Mouse (Mus musculus): Measurements from ENCODE around the gene Slc11a2. TPM values are rescaled to one million over a fixed set of nuclear protein-coding genes. Genes with fewer than 3 reads are reported as not detected.
A peak's percentile ranks its signal among the peaks of the same experiment; 100 is the strongest.

Slc11a2 gene
- polyA plus RNA-seq, 1 experiment = 37.6 TPM

DNA sequence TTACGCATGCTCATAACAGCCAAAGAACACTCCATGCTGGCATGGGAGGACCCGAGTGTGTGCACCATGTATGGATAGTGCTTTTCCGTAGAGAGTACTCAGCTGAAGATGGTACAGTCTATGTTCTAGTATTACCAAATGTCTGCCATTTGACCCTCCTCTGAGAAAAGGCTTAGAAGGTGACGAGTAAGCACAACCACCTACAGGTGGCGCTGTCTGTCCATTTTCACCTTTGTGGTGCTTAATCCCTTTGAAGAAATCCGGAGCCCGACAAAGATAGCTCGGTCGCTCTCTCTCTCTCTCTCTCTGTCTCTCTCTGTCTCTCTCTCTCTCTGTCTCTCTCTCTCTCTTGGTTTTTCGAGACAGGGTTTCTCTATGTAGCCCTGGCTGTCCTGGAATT lies 33.2 kb upstream of the Slc11a2 start:
- peak; percentile 64; the same call in 1 of the 2 replicates for TF ChIP-seq CTCF (IDR thresholded peaks at IDR 0.05; ENCODE audit: borderline replicate concordance, extremely low read depth, insufficient read depth, insufficient read length)
- no peak for TF ChIP-seq POLR2A (IDR thresholded peaks at IDR 0.05; ENCODE audit: borderline replicate concordance, extremely low read depth, insufficient read depth, insufficient read length, poor library complexity, severe bottlenecking)
- peak; percentile 78 for DNase-seq (ENCODE audit: low read depth)

DNA sequence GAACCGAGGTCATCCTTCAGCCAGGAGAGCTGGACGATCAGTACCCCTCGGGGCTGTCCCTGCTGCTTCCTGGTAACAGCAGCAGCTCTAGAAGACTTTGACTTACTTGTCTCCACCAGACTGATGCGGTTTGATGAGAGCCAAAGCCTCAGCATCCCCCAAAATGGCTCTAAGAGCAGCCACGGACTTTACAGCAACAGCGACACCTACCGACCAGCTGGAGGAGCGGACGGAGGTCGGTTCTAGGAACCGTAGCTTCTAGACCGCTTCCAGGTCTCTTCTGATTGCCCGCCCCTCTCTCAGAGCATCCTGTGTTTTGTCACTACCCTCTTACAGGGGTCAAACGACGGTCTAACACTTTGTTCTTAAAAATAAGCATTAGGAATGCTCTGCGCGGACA lies 32.5 kb upstream of the Slc11a2 start:
- TF ChIP-seq CTCF (IDR thresholded peaks at IDR 0.05; ENCODE audit: borderline replicate concordance, extremely low read depth, insufficient read depth, insufficient read length) (peak; percentile 99), POLR2A (IDR thresholded peaks at IDR 0.05; ENCODE audit: borderline replicate concordance, extremely low read depth, insufficient read depth, insufficient read length, poor library complexity, severe bottlenecking) (no peak)
- DNase-seq (ENCODE audit: low read depth) = peak; percentile 90

DNA sequence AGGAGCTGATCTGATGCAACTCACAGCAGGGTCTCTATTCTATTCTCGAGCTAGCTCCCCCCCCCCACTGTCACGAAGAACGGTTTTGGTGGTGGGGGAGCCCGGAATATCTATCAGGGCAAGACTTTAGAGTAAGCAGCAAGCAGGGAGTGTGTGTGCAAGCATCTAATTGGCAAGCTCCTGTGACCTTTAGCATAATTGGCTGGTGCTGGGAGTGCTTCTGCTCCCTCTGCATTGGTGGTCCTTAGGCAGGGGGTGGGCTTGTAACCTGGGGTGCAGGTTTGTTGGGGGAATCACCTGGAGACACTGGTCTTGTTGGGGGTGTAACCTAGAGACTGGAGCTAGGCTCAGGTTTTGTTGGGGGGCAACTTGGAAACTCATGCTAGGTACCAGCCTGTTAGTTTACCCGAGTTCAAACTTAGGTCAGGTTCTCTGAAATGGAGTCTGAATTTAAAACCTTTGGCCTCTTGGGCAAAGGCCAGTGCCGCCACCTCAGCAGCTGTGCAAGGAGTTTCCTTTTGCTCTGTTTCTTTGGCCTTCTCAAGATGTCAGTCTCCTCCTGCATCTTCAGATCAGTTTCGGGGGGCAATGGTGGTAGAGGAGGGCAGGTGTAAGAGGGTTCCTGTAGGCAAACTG lies 31.6 kb upstream of the Slc11a2 start:
- no peak for TF ChIP-seq CTCF (IDR thresholded peaks at IDR 0.05; ENCODE audit: borderline replicate concordance, extremely low read depth, insufficient read depth, insufficient read length)
- TF ChIP-seq POLR2A (IDR thresholded peaks at IDR 0.05; ENCODE audit: borderline replicate concordance, extremely low read depth, insufficient read depth, insufficient read length, poor library complexity, severe bottlenecking) = no peak
- DNase-seq (ENCODE audit: low read depth) = no peak

DNA sequence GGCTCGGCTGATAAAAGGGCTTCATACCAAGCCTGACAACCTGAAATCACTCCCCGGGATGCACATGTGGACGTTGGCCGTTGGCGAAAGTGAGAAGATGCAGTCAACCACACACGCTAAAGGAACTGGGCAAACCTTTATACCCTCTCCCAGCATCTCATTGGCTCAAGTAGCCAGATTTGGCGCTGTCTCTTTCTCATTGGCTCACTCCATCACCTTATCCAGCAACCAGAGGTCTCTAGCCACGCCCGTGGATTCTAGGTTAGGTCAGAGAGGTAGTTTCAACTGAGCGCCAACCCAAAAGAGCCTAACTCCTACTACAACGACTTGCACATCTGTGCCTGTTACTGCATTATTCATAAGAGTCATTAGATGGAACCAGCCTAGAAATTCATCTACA lies 27.6 kb upstream of the Slc11a2 start:
- DNase-seq (ENCODE audit: low read depth) = no peak
- TF ChIP-seq POLR2A (IDR thresholded peaks at IDR 0.05; ENCODE audit: borderline replicate concordance, extremely low read depth, insufficient read depth, insufficient read length, poor library complexity, severe bottlenecking) (no peak), CTCF (IDR thresholded peaks at IDR 0.05; ENCODE audit: borderline replicate concordance, extremely low read depth, insufficient read depth, insufficient read length) (no peak)

DNA sequence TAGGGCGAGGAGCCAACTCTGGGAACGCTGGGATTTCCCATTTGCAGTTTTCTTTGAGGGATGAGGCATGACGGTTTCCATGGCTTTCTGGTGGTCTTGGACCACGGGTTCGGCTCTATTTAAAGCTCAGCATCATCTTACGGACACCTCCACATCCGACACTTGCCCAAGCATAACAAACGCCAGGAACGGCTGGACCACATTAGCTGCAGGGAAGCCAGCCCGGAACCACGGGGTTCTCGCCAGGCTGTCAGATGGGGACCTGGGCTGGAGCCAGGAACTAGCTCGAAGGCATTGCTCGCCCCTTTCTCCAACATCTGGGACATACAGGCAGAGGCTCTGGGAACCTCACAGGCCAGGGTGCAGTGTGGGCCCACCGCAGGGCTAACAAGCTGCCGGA lies 26.4 kb upstream of the Slc11a2 start:
- TF ChIP-seq CTCF (IDR thresholded peaks at IDR 0.05; ENCODE audit: borderline replicate concordance, extremely low read depth, insufficient read depth, insufficient read length) (no peak), POLR2A (IDR thresholded peaks at IDR 0.05; ENCODE audit: borderline replicate concordance, extremely low read depth, insufficient read depth, insufficient read length, poor library complexity, severe bottlenecking) (no peak)
- DNase-seq (ENCODE audit: low read depth) = peak; percentile 65

DNA sequence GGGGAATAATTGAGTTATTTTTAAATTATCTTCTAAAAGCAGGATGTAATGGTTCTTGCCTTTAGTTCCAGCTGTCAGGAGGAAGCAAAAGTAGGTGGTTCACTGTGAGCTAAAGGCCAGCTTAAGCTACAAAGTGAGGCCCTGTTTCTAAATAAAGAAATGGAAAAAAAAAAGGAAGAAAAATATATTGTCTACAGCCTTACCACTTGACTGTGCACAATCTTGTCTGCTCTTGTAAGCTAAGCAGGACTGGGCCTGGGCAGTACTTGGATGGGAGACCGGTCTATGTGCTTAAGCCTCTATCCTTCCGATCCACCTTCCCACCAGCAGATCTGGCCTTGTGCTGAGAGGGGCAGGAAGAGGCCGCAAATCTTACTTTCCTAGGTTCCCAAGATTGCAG lies 24.6 kb upstream of the Slc11a2 start:
- TF ChIP-seq POLR2A (IDR thresholded peaks at IDR 0.05; ENCODE audit: borderline replicate concordance, extremely low read depth, insufficient read depth, insufficient read length, poor library complexity, severe bottlenecking) (no peak), CTCF (IDR thresholded peaks at IDR 0.05; ENCODE audit: borderline replicate concordance, extremely low read depth, insufficient read depth, insufficient read length) (no peak)
- no peak for DNase-seq (ENCODE audit: low read depth)

DNA sequence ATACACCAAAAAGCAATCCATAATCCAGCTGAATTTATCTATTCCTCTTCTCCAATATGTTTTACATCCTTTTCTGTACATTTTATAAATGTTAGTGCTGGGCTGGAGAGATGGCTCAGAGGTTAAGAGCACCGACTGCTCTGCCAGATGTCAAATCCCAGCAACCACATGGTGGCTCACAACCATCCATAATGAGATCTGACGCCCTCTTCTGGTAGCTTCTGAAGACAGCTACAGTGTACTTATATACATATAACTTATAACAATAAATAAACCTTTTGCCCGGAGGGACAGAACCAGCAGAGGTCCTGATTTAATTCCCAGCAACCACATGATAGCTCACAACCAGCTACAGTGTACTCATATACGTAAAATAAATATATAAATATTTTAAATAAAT lies 23.7 kb upstream of the Slc11a2 start:
- no peak for TF ChIP-seq CTCF (IDR thresholded peaks at IDR 0.05; ENCODE audit: borderline replicate concordance, extremely low read depth, insufficient read depth, insufficient read length)
- no peak for TF ChIP-seq POLR2A (IDR thresholded peaks at IDR 0.05; ENCODE audit: borderline replicate concordance, extremely low read depth, insufficient read depth, insufficient read length, poor library complexity, severe bottlenecking)
- DNase-seq (ENCODE audit: low read depth) = no peak

DNA sequence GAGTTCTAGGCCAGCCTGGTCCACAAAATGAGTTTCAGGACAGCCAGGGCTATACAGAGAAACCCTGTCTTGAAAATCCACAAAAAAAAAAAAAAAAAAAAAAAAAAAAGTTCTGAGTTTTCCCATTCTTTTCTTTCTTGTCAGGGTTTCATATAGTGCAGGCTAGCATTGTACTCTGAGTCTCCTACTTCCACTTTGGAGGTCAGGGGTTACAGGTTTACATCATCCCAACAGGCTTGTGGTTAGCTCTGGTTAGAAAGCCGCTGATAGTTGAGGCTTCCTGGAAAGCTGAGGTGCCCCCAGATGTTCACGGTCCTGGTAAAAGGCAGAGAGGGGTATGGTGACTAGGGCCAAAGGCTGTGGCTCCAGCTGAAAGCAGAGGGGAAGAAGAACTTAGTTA lies 22.0 kb upstream of the Slc11a2 start:
- TF ChIP-seq POLR2A (IDR thresholded peaks at IDR 0.05; ENCODE audit: borderline replicate concordance, extremely low read depth, insufficient read depth, insufficient read length, poor library complexity, severe bottlenecking) = no peak
- no peak for TF ChIP-seq CTCF (IDR thresholded peaks at IDR 0.05; ENCODE audit: borderline replicate concordance, extremely low read depth, insufficient read depth, insufficient read length)
- DNase-seq (ENCODE audit: low read depth) = no peak

DNA sequence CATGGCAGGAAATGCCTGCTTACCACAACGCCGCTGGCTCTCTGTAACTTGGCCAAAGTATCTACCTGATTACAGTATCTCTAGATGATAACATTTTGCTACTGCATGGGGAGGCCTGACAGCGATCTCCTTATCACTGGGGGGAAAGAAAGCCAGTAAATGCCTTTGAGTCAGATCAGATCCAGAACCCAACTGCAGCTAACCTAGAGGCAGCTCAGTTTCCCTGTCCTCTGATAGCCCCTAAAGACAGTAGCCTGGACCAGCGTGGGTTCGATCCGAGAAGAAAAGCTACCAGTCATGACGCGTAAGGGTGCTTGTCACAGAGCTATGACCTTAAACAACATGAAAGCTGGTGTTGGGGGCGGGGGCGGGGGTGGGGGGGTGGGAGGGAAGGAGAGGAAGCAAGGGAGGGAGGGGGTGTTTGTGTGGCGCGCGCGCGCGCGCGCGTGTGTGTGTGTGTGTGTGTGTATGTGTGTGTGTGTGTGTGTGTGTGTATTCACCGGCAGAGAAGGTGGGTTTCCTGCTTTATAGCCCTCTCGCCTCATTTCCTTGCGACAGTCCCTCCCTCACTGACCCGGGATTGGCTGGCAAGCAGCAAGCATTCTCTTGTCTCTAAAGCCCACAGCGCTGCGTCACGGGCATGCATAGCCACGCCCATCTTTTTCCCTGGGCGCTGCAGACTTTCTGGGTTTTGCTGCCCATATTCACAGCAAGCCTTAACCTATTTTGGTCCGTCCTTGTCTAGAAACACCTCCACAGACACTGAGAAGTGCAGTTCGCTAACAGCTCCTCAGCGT lies 18.5 kb upstream of the Slc11a2 start:
- peak; percentile 99 for DNase-seq (ENCODE audit: low read depth)
- no peak for TF ChIP-seq POLR2A (IDR thresholded peaks at IDR 0.05; ENCODE audit: borderline replicate concordance, extremely low read depth, insufficient read depth, insufficient read length, poor library complexity, severe bottlenecking)
- TF ChIP-seq CTCF (IDR thresholded peaks at IDR 0.05; ENCODE audit: borderline replicate concordance, extremely low read depth, insufficient read depth, insufficient read length) = no peak

DNA sequence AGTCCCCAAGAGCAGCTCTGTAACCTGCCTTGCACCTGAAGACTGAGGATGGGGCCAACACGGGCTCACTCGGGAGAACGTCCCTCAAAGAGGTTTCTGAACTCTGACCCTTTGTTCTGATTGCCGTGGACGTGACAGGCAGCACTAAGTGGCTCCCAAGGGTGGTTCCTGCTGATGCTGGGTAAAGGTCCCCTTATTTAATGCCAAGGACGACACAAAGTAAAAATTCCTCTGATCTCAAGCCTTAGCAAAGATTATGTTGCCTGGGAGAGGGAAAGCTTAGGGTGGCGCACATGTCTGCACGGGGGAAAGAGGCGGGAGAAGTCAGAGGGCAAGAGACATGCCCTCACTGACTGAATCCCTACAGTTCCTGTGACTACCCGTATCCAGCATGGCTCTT lies 11.6 kb upstream of the Slc11a2 start:
- DNase-seq (ENCODE audit: low read depth) = no peak
- TF ChIP-seq POLR2A (IDR thresholded peaks at IDR 0.05; ENCODE audit: borderline replicate concordance, extremely low read depth, insufficient read depth, insufficient read length, poor library complexity, severe bottlenecking) (no peak), CTCF (IDR thresholded peaks at IDR 0.05; ENCODE audit: borderline replicate concordance, extremely low read depth, insufficient read depth, insufficient read length) (no peak)

DNA sequence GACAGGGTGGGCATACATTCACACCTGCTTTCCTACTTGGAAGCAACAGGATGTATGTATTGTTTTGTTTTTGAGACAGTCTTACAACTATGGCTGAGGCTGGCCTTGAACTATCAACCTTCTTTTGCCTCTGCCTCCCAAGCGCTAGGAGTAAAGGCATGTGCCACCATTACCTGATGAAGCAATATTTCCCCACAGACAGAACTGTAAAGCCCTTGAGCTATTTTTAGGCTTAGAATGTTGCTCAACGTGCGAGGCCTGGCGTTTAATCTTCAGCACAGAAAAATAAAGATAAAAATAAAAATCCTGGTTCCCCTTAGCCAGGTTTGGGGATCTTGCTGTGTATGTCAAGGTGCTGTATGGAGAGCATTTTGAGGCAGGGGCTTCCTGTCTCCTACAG lies 11.2 kb upstream of the Slc11a2 start:
- DNase-seq (ENCODE audit: low read depth) = no peak

DNA sequence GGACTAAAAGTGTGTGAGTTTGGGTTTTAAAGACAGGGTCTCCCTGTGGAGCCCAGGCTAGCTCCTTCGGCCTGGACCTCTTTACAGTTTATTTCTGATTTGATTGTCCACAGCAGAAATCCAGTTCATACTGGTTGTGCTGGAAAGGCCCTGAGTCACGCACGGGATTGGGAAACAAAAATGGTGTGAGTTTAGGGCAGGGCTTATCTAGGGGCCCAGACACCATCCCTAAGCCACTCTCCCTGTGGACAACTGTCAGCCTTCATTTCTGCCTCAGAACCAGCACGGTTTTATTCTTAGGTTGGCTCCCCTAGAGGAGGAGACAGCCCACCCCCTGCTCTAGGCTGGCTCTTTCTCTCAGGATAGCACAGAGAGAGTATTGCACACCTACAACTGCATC lies 8.4 kb upstream of the Slc11a2 start:
- no peak for TF ChIP-seq POLR2A (IDR thresholded peaks at IDR 0.05; ENCODE audit: borderline replicate concordance, extremely low read depth, insufficient read depth, insufficient read length, poor library complexity, severe bottlenecking)
- TF ChIP-seq CTCF (IDR thresholded peaks at IDR 0.05; ENCODE audit: borderline replicate concordance, extremely low read depth, insufficient read depth, insufficient read length) = no peak
- no peak for DNase-seq (ENCODE audit: low read depth)

More for the DNA sequence above, 11.2 kb upstream of the Slc11a2 start:
- TF ChIP-seq CTCF (IDR thresholded peaks at IDR 0.05; ENCODE audit: borderline replicate concordance, extremely low read depth, insufficient read depth, insufficient read length) (no peak), POLR2A (IDR thresholded peaks at IDR 0.05; ENCODE audit: borderline replicate concordance, extremely low read depth, insufficient read depth, insufficient read length, poor library complexity, severe bottlenecking) (no peak)
